Comparison of ENCODE assay signal across 8 mouse cellular contexts in genomic region chr9:44084659-44085229, GRCm38 (mm10). TPM values are rescaled to one million over a fixed set of nuclear protein-coding genes. Genes with fewer than 3 reads are reported as not detected.
DNase-seq lines count a peak whose midpoint lies in the region; ATAC-seq and TF ChIP-seq lines count a peak whose summit lies in the region.

No protein-coding gene starts in this region.

- TF ChIP-seq CTCF in forebrain, postnatal 0 days (IDR thresholded peaks at IDR 0.05; ENCODE audit: low read depth) = no peak

- DNase-seq in ES-CJ7 (ENCODE audit: low read depth, low spot score) = peak; percentile 59
- peak; percentile 98 to 99 for DNase-seq in cerebellum, adult 18-20 months
- no peak for DNase-seq in forebrain, postnatal 0 days
- peak; percentile 96 for DNase-seq in heart, postnatal 4 days
- DNase-seq in layer of hippocampus, adult 9-11 months = peak; percentile 94
- DNase-seq in ovary, adult 18-20 months (ENCODE audit: low spot score) = peak; percentile 91
- DNase-seq in thymus, postnatal 0 days (ENCODE audit: low spot score) = peak; percentile 55

- peak overlapping the region; percentile 61 for H3K9ac ChIP-seq in forebrain, postnatal 0 days
- peak overlapping the region; percentile 82 for H3K9ac ChIP-seq in lung, embryonic 16.5 days (ENCODE audit: low read length)

- no peaks in the 10 kb centered on the region for H3K36me3 ChIP-seq in forebrain, postnatal 0 days (ENCODE audit: insufficient read depth)
- H3K36me3 ChIP-seq in lung, embryonic 16.5 days (ENCODE audit: control insufficient read depth, insufficient read depth, low read length) = no peaks in the 10 kb centered on the region

- H3K27ac ChIP-seq in forebrain, postnatal 0 days (ENCODE audit: low read depth, low read length) = no peak overlapping the region
- no peak overlapping the region for H3K27ac ChIP-seq in lung, embryonic 16.5 days (ENCODE audit: low read length)

- H3K27me3 ChIP-seq in forebrain, postnatal 0 days (ENCODE audit: insufficient read depth, low read length) = no peaks in the 10 kb centered on the region
- H3K27me3 ChIP-seq in lung, embryonic 16.5 days (ENCODE audit: control insufficient read depth, insufficient read depth, low read depth, low read length) = peaks cover 18% of the 10 kb centered on the region

- H3K4me1 ChIP-seq in forebrain, postnatal 0 days (ENCODE audit: insufficient read depth) = peaks cover 17% of the 10 kb centered on the region; the same call in 1 of the 2 replicates
- peaks cover 32% of the 10 kb centered on the region for H3K4me1 ChIP-seq in lung, embryonic 16.5 days (replicated peaks; ENCODE audit: control insufficient read depth, insufficient read depth, low read length)

- H3K4me2 ChIP-seq in forebrain, postnatal 0 days (ENCODE audit: low read depth) = peak overlapping the region; percentile 100
- H3K4me2 ChIP-seq in lung, embryonic 16.5 days (ENCODE audit: low read depth, low read length) = peak overlapping the region; percentile 99

- WGBS in forebrain, postnatal 0 days = under 1% methylated on average over 61 of the region's 62 CpGs
- under 1% methylated on average over 60 of the region's 62 CpGs for WGBS in lung, embryonic 16.5 days

- peak overlapping the region; percentile 53 for H3K4me3 ChIP-seq in forebrain, postnatal 0 days (ENCODE audit: low read depth, low read length)
- H3K4me3 ChIP-seq in lung, embryonic 16.5 days (ENCODE audit: low read length) = peak overlapping the region; percentile 65

- ATAC-seq in forebrain, postnatal 0 days = peak; percentile 10; the same call in 1 of the 2 replicates
- ATAC-seq in lung, embryonic 16.5 days (ENCODE audit: low read depth) = peak; percentile 87

- no peaks in the 10 kb centered on the region for H3K9me3 ChIP-seq in forebrain, postnatal 0 days (ENCODE audit: low read length)
- no peaks in the 10 kb centered on the region for H3K9me3 ChIP-seq in lung, embryonic 16.5 days (ENCODE audit: control insufficient read depth, low read length)

RNA-seq across cellular contexts. Expression of gene Mfrp, which starts 16.8 kb away (rescaled TPM):
- total RNA-seq in forebrain, postnatal 0 days (2014; rRNA removed) = 0.67 and 1.2 TPM in 2 replicates
- 0.08 and 0.13 TPM in 2 replicates for polyA plus RNA-seq in forebrain, postnatal 0 days (2015; fragmentation: Nextera tagmentation; extraction: Ambion mirVana)
- not detected for total RNA-seq in heart, postnatal 4 days (2021)
- polyA plus RNA-seq in lung, embryonic 16.5 days (2015; fragmentation: Nextera tagmentation; extraction: Ambion mirVana) = 0.20 and 0.21 TPM in 2 replicates
- not detected in 2 replicates for polyA plus RNA-seq in thymus, postnatal 0 days (2015; fragmentation: Nextera tagmentation; extraction: Ambion mirVana)

RNA-seq across cellular contexts. Expression of gene Usp2, which starts 17.9 kb away (rescaled TPM):
- total RNA-seq in forebrain, postnatal 0 days (2014; rRNA removed) = 10.5 and 16.6 TPM in 2 replicates
- polyA plus RNA-seq in forebrain, postnatal 0 days (2015; fragmentation: Nextera tagmentation; extraction: Ambion mirVana) = 14.9 and 20.2 TPM in 2 replicates
- total RNA-seq in heart, postnatal 4 days (2021) = 10 to 100 TPM; 72.6 to 79.0 TPM
- polyA plus RNA-seq in lung, embryonic 16.5 days (2015; fragmentation: Nextera tagmentation; extraction: Ambion mirVana) = 12.2 and 16.9 TPM in 2 replicates
- 7.4 and 13.1 TPM in 2 replicates for polyA plus RNA-seq in thymus, postnatal 0 days (2015; fragmentation: Nextera tagmentation; extraction: Ambion mirVana)

RNA-seq across cellular contexts. Expression of gene C1qtnf5, which starts 22.3 kb away (rescaled TPM):
- total RNA-seq in forebrain, postnatal 0 days (2014; rRNA removed) = 17.3 and 18.4 TPM in 2 replicates
- polyA plus RNA-seq in forebrain, postnatal 0 days (2015; fragmentation: Nextera tagmentation; extraction: Ambion mirVana) = 8.7 and 9.3 TPM in 2 replicates
- total RNA-seq in heart, postnatal 4 days (2021) = 1 to 10 TPM; 8.5 to 9.7 TPM
- polyA plus RNA-seq in lung, embryonic 16.5 days (2015; fragmentation: Nextera tagmentation; extraction: Ambion mirVana) = 5.4 and 5.6 TPM in 2 replicates
- 1.2 and 2.0 TPM in 2 replicates for polyA plus RNA-seq in thymus, postnatal 0 days (2015; fragmentation: Nextera tagmentation; extraction: Ambion mirVana)

RNA-seq across cellular contexts. Expression of gene Gm49380, which starts 28.6 kb away (rescaled TPM):
- total RNA-seq in forebrain, postnatal 0 days (2014; rRNA removed) = 0.81 TPM in 1 of 2 replicates, not detected in the other
- 0.11 TPM in 1 of 2 replicates, not detected in the other for polyA plus RNA-seq in forebrain, postnatal 0 days (2015; fragmentation: Nextera tagmentation; extraction: Ambion mirVana)
- not detected for total RNA-seq in heart, postnatal 4 days (2021)
- polyA plus RNA-seq in lung, embryonic 16.5 days (2015; fragmentation: Nextera tagmentation; extraction: Ambion mirVana) = 0.13 and 0.14 TPM in 2 replicates
- 0.05 and 0.10 TPM in 2 replicates for polyA plus RNA-seq in thymus, postnatal 0 days (2015; fragmentation: Nextera tagmentation; extraction: Ambion mirVana)

RNA-seq across cellular contexts. Expression of gene Rnf26, which starts 28.6 kb away (rescaled TPM):
- total RNA-seq in forebrain, postnatal 0 days (2014; rRNA removed) = 11.0 and 16.0 TPM in 2 replicates
- polyA plus RNA-seq in forebrain, postnatal 0 days (2015; fragmentation: Nextera tagmentation; extraction: Ambion mirVana) = 36.8 and 38.8 TPM in 2 replicates
- total RNA-seq in heart, postnatal 4 days (2021) = 10 to 100 TPM; 22.3 to 24.7 TPM
- polyA plus RNA-seq in lung, embryonic 16.5 days (2015; fragmentation: Nextera tagmentation; extraction: Ambion mirVana) = 60.1 and 63.8 TPM in 2 replicates
- 52.3 and 53.4 TPM in 2 replicates for polyA plus RNA-seq in thymus, postnatal 0 days (2015; fragmentation: Nextera tagmentation; extraction: Ambion mirVana)
